Mouse (Mus musculus): Measurements from ENCODE around the gene Adgrg5. TPM values are rescaled to one million over a fixed set of nuclear protein-coding genes. Genes with fewer than 3 reads are reported as not detected.
A peak's percentile ranks its signal among the peaks of the same experiment; 100 is the strongest.

Gene Adgrg5
- 0.10 and 0.47 TPM in 2 replicates for polyA plus RNA-seq (2014; fragmentation: Nextera tagmentation; extraction: Ambion mirVana)

DNA sequence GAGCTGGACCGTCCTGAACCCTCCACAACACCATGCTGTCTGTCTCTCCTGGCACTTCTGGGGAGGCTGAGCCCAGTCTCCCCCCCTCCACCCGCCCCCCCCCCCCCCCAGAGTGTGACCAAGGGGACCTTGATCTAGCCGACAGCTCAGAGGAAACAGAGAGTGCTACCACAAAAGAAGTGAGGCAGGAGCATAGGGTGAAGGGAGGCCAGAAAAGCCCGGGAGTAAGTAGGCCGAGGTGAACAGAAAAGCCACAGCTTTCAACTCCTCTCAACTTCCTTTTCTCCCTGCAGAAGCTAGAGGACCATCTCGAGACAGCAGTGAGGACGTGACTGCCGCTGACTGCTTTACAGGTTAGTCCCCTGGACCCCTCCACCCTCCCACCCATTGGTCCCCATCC lies at the start of gene Adgrg5:
Gene Adgrg5, plus strand, starts transcription at position 290 of the 400 bp plus-strand sequence.
- H3K9ac ChIP-seq (ENCODE audit: low read depth, low read length): 0 out of 2 replicates have a peak within 1 kb of the TSS, but pooled peaks have one; percentile 46
- no peak within 1 kb of the TSS for H3K4me3 ChIP-seq (ENCODE audit: low read depth, low read length)

DNA sequence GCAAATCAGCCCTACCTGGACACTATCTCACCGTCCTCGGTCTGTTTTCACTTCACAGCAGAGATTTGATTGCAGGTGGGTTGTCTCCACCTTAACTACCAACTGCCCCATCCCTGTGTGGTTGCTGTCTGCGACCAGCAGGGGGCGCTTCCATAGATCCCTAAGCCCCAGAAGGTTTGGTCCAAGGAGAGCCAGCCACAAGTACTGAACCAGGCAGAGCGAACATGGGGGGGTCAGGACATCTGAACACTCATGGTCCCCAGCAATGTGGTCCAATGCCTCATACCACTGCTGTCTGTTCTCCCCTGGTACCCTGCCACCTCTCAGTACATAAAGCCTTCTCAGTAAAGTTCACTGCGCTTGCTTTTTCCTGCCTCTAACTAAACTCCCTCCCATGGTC lies 49.1 kb upstream of the Adgrg5 start:
- 9% methylated on average over 6 of the region's 6 CpGs for WGBS (ENCODE audit: insufficient replicate concordance)
- H3K4me3 ChIP-seq (ENCODE audit: low read depth, low read length): peak overlapping the region; percentile 82
- peaks cover 59% of the 10 kb centered on the region for H3K4me1 ChIP-seq (ENCODE audit: control insufficient read depth, insufficient read depth, low read length)
- H3K27ac ChIP-seq (ENCODE audit: low read depth, low read length): no peak overlapping the region
- ATAC-seq (replicated peaks; ENCODE audit: insufficient number of reproducible peaks, low FRiP score, low TSS enrichment): no peak
- no peaks in the 10 kb centered on the region for H3K36me3 ChIP-seq (ENCODE audit: control insufficient read depth, insufficient read depth, low read length)
- no peaks in the 10 kb centered on the region for H3K27me3 ChIP-seq (ENCODE audit: control insufficient read depth, insufficient read depth, low read length)
- H3K4me2 ChIP-seq: peak overlapping the region; percentile 93
- H3K9ac ChIP-seq (ENCODE audit: low read depth, low read length): peak overlapping the region; percentile 89; the same call in 1 of the 2 replicates
- no peaks in the 10 kb centered on the region for H3K9me3 ChIP-seq (replicated peaks; ENCODE audit: control insufficient read depth, low read length)

More for the DNA sequence above, at the start of gene Adgrg5:
- Histone ChIP-seq H3K9me3 (replicated peaks; ENCODE audit: control insufficient read depth, low read length) (no peaks in the 10 kb centered on the region), H3K36me3 (ENCODE audit: control insufficient read depth, insufficient read depth, low read length) (no peaks in the 10 kb centered on the region), H3K27me3 (ENCODE audit: control insufficient read depth, insufficient read depth, low read length) (no peaks in the 10 kb centered on the region; the same call in 1 of the 2 replicates), H3K4me2 (peak within 1 kb of the TSS; percentile 37), H3K4me1 (ENCODE audit: control insufficient read depth, insufficient read depth, low read length) (peaks cover 14% of the 10 kb centered on the region), H3K27ac (ENCODE audit: low read depth, low read length) (peak within 1 kb of the TSS; percentile 76)
- no peak for ATAC-seq (replicated peaks; ENCODE audit: insufficient number of reproducible peaks, low FRiP score, low TSS enrichment)
- 54% methylated on average over 8 of the region's 8 CpGs for WGBS (ENCODE audit: insufficient replicate concordance)

DNA sequence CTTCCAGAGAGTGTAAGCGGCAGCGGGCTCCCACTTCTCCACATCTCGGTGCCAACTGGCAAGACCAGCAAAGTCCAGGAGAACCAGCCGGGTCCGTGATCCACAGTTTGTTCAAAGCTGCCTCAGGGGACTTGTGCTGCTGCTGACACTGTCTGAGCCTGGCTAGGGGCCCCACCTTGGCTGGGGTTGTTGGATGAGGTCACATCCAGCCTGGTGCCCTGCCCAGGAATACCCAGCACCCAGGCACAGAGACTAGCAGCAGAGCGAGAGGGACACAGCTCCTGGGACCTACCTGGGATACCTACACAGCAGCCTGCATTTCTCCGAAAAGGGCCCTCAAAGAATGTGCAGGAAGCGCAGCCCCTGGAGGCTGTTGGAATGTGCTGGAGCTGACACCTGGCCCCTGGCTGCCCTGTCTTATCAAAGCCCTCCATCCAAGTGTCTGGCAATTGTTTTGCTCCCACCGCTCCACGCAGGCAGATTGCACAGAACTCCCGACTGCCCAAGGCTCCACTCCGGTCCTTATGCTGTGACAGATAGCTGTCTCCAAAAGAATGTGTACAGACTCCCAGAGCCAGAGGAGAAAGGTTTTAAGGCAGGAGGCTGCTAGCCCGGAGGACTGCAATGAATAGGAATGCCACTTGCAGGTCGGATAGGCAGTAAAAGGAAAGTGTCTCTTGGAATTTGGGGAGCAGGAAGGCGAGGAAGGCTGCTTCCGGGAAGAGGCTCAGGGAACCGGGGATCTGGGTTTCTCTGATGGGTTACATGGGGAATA lies 48.2 kb upstream of the Adgrg5 start:
- H3K9me3 ChIP-seq (replicated peaks; ENCODE audit: control insufficient read depth, low read length): no peaks in the 10 kb centered on the region
- H3K36me3 ChIP-seq (ENCODE audit: control insufficient read depth, insufficient read depth, low read length): no peaks in the 10 kb centered on the region
- peaks cover 50% of the 10 kb centered on the region for H3K4me1 ChIP-seq (ENCODE audit: control insufficient read depth, insufficient read depth, low read length)
- ATAC-seq (replicated peaks; ENCODE audit: insufficient number of reproducible peaks, low FRiP score, low TSS enrichment): no peak
- H3K27me3 ChIP-seq (ENCODE audit: control insufficient read depth, insufficient read depth, low read length): no peaks in the 10 kb centered on the region
- peak overlapping the region; percentile 89 for H3K9ac ChIP-seq (ENCODE audit: low read depth, low read length)
- H3K4me3 ChIP-seq (ENCODE audit: low read depth, low read length): peak overlapping the region; percentile 82
- H3K4me2 ChIP-seq: peak overlapping the region; percentile 93
- 4% methylated on average over 17 of the region's 17 CpGs for WGBS (ENCODE audit: insufficient replicate concordance)
- peak overlapping the region; percentile 85 for H3K27ac ChIP-seq (ENCODE audit: low read depth, low read length)

DNA sequence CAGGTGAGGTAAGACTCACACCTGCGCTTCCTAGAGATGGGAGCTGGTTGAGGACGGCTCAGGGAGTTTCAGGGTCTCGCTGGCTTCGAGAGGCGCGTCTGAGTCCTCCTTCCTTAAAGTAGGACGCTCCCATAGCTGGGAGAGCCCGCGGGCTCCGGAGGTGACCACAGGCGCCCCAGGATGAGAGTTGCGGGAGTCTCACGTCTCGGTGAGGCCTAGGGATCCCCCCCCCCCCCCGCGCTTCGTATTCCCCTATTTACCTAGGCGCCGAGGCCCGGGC lies 47.7 kb upstream of the Adgrg5 start:
- H3K9me3 ChIP-seq (replicated peaks; ENCODE audit: control insufficient read depth, low read length): no peaks in the 10 kb centered on the region
- H3K36me3 ChIP-seq (ENCODE audit: control insufficient read depth, insufficient read depth, low read length): no peaks in the 10 kb centered on the region
- peaks cover 44% of the 10 kb centered on the region for H3K4me1 ChIP-seq (ENCODE audit: control insufficient read depth, insufficient read depth, low read length)
- peak overlapping the region; percentile 82 for H3K4me3 ChIP-seq (ENCODE audit: low read depth, low read length)
- WGBS (ENCODE audit: insufficient replicate concordance): 0% methylated on average over 13 of the region's 20 CpGs
- H3K27ac ChIP-seq (ENCODE audit: low read depth, low read length): peak overlapping the region; percentile 85
- H3K27me3 ChIP-seq (ENCODE audit: control insufficient read depth, insufficient read depth, low read length): no peaks in the 10 kb centered on the region
- H3K9ac ChIP-seq (ENCODE audit: low read depth, low read length): peak overlapping the region; percentile 89
- 0 out of 2 replicates have a peak, but pooled peaks have one; percentile 2 for ATAC-seq (replicated peaks; ENCODE audit: insufficient number of reproducible peaks, low FRiP score, low TSS enrichment)
- H3K4me2 ChIP-seq: peak overlapping the region; percentile 93

DNA sequence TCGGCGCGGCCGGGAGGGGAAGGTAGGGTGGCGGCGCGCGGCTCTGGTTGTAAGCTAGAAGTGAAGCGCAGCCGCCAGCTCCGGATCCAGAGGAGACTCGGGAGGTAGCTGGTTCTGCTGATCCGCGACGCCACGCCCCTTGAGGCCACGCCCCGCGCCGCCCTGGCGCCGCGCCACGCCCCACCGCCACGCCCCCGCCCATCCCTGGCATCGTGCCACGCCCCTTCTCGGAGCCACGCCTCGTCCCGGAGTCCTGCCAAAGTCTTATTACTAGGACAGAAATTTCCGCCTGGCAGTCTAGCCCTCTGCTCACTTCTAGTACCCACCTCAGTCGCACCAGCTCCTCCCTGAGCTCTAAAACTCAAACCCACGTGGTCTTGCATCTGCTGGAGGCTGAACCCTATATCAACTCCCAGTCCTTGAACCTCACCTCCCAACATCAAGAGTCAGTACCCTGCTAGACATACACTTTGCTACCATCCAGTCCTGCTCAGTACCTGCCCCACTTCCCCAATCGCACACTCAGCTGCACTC lies 47.2 kb upstream of the Adgrg5 start, which contains the start of gene Dok4:
Gene Dok4, minus strand, starts transcription at position 134 of the 534 bp plus-strand sequence.
- Histone ChIP-seq H3K4me3 (ENCODE audit: low read depth, low read length) (peak within 1 kb of the TSS; percentile 82), H3K4me2 (peak within 1 kb of the TSS; percentile 93), H3K9ac (ENCODE audit: low read depth, low read length) (peak within 1 kb of the TSS; percentile 89), H3K27ac (ENCODE audit: low read depth, low read length) (peak within 1 kb of the TSS; percentile 85), H3K4me1 (ENCODE audit: control insufficient read depth, insufficient read depth, low read length) (peaks cover 40% of the 10 kb centered on the region), H3K27me3 (ENCODE audit: control insufficient read depth, insufficient read depth, low read length) (no peaks in the 10 kb centered on the region), H3K36me3 (ENCODE audit: control insufficient read depth, insufficient read depth, low read length) (no peaks in the 10 kb centered on the region), H3K9me3 (replicated peaks; ENCODE audit: control insufficient read depth, low read length) (no peaks in the 10 kb centered on the region)
- peak; percentile 78 for ATAC-seq (replicated peaks; ENCODE audit: insufficient number of reproducible peaks, low FRiP score, low TSS enrichment)
- under 1% methylated on average over 27 of the region's 37 CpGs for WGBS (ENCODE audit: insufficient replicate concordance)

DNA sequence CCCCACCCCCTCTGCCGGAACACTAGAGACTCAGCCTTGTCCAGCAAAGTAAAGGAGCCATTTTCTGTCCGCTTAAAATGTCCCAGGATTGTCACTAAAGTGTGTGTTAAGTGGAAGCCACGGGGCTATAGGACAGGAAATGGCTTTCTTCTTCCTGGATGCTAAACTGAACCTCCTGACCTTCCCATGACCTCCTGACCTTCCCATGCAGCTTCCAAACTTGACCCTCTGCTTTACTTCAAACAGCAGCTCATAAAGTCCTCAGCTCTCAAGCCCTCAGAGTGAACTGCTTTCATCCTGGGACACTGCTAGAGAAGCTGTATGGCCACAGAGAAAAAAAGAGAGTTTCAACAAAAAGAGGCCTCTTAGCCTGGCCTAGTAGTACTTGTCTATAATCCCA lies 46.7 kb upstream of the Adgrg5 start:
- H3K4me1 ChIP-seq (ENCODE audit: control insufficient read depth, insufficient read depth, low read length): peaks cover 35% of the 10 kb centered on the region
- 38% methylated on average over 3 of the region's 3 CpGs for WGBS (ENCODE audit: insufficient replicate concordance)
- no peaks in the 10 kb centered on the region for H3K36me3 ChIP-seq (ENCODE audit: control insufficient read depth, insufficient read depth, low read length)

DNA sequence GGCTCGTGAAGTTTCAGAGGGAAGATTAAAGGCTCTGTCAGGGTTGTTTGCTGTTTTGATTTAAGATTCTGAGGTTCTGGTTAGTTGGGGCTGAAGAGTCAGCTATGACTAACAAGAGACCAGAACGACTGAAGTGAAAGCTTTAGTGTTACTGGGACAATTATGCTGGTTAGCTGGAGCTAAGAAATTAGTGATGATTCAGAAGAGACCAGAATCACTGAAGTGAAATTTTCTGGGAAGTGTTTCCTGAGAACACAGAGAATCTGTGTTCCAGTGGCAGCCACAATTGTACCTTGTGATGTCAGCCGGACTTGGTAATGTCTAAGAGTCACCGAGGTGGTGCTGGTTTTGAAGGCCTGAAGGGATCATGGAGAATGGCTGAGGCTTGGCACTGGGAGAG lies 42.8 kb upstream of the Adgrg5 start:
- no peak overlapping the region for H3K4me3 ChIP-seq (ENCODE audit: low read depth, low read length)
- no peak for ATAC-seq (replicated peaks; ENCODE audit: insufficient number of reproducible peaks, low FRiP score, low TSS enrichment)
- H3K36me3 ChIP-seq (ENCODE audit: control insufficient read depth, insufficient read depth, low read length): no peaks in the 10 kb centered on the region
- no peaks in the 10 kb centered on the region for H3K9me3 ChIP-seq (replicated peaks; ENCODE audit: control insufficient read depth, low read length)
- no peak overlapping the region for H3K27ac ChIP-seq (ENCODE audit: low read depth, low read length)
- no peak overlapping the region for H3K9ac ChIP-seq (ENCODE audit: low read depth, low read length)
- WGBS (ENCODE audit: insufficient replicate concordance): 57% methylated on average over 4 of the region's 4 CpGs
- H3K4me2 ChIP-seq: no peak overlapping the region
- H3K4me1 ChIP-seq (ENCODE audit: control insufficient read depth, insufficient read depth, low read length): peaks cover 5% of the 10 kb centered on the region
- H3K27me3 ChIP-seq (ENCODE audit: control insufficient read depth, insufficient read depth, low read length): no peaks in the 10 kb centered on the region

More for the DNA sequence above, 46.7 kb upstream of the Adgrg5 start:
- 0 out of 2 replicates have a peak overlapping the region, but pooled peaks have one; percentile 30 for H3K27ac ChIP-seq (ENCODE audit: low read depth, low read length)
- ATAC-seq (replicated peaks; ENCODE audit: insufficient number of reproducible peaks, low FRiP score, low TSS enrichment): no peak
- peak overlapping the region; percentile 11; the same call in 1 of the 2 replicates for H3K9ac ChIP-seq (ENCODE audit: low read depth, low read length)
- H3K9me3 ChIP-seq (replicated peaks; ENCODE audit: control insufficient read depth, low read length): no peaks in the 10 kb centered on the region
- peak overlapping the region; percentile 93; the same call in 1 of the 2 replicates for H3K4me2 ChIP-seq
- no peaks in the 10 kb centered on the region for H3K27me3 ChIP-seq (ENCODE audit: control insufficient read depth, insufficient read depth, low read length)
- H3K4me3 ChIP-seq (ENCODE audit: low read depth, low read length): no peak overlapping the region

DNA sequence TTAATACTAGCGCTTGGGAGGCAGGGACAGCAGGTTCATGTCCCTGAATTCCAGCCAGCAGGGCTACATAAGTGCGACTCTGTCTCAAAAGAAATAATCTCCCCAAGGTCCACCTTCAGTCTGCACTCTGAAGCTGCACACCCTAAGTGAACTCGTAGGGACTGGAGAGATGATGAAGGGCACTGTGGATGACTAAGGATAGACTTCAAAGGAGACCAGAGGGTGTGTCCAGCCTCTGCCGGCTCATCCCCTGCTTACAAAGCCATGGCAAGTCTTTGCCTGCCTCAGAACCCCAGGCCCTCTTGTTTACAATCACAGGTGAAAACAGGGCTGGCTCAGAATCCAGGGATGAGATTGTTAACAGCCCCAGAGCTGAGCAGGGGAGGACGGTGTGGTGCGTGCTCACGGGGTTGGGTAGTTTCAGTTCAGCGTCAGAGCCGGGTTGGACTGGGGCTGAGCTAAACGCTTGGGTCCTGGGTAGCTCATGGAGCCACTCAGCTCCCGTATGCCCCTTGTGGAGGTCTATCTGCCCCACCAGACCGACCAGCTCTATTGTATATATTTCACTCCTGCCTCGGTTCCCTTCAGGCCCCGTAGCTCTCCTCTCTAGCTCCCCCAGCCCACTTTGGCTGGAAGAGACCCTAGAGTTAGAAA lies 35.0 kb upstream of the Adgrg5 start:
- H3K36me3 ChIP-seq (ENCODE audit: control insufficient read depth, insufficient read depth, low read length): no peaks in the 10 kb centered on the region
- H3K4me3 ChIP-seq (ENCODE audit: low read depth, low read length): no peak overlapping the region
- H3K9ac ChIP-seq (ENCODE audit: low read depth, low read length): no peak overlapping the region
- 34% methylated on average over 13 of the region's 14 CpGs for WGBS (ENCODE audit: insufficient replicate concordance)
- H3K27ac ChIP-seq (ENCODE audit: low read depth, low read length): no peak overlapping the region
- no peaks in the 10 kb centered on the region for H3K27me3 ChIP-seq (ENCODE audit: control insufficient read depth, insufficient read depth, low read length)
- no peaks in the 10 kb centered on the region for H3K9me3 ChIP-seq (replicated peaks; ENCODE audit: control insufficient read depth, low read length)
- H3K4me2 ChIP-seq: peak overlapping the region; percentile 46
- peak; percentile 64 for ATAC-seq (replicated peaks; ENCODE audit: insufficient number of reproducible peaks, low FRiP score, low TSS enrichment)
- peaks cover 9% of the 10 kb centered on the region for H3K4me1 ChIP-seq (ENCODE audit: control insufficient read depth, insufficient read depth, low read length)
